Mouse (Mus musculus): Measurements from ENCODE around the gene Setd1b. TPM values are rescaled to one million over a fixed set of nuclear protein-coding genes. Genes with fewer than 3 reads are reported as not detected.

Gene Setd1b
- total and polyA plus RNA-seq, 2 experiments from 2014 or later, result 5.9 to 8.8 TPM

DNA sequence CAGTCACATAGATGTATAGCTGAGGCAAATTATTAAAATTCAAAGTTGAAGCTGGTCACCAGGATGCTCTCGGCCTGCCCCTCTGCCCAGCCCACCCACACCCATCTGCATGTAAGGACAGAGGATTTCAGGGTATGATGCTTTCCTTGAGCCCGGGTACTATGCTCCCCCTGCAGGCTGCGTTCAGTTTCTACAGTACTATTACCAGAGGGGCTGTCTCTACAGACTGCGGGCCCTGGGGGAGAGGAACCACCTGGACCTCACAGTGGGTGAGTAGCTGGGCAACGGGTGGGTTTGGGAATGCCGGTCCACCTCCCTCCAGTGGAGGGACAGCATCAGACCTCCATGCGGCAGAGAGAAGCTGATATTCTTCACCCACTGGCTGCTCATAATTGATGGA is 27.1 kb upstream of the Setd1b start:
- peaks cover 28% of the 10 kb centered on the region for H3K36me3 ChIP-seq (ENCODE audit: insufficient read depth, low read length)
- TF ChIP-seq CTCF (IDR thresholded peaks at IDR 0.05), result peak; percentile 71
- no peak overlapping the region for H3K4me2 ChIP-seq (ENCODE audit: low read depth, low read length, poor library complexity, severe bottlenecking)
- 0 out of 2 replicates have a peak overlapping the region, but pooled peaks have one; percentile 3 for H3K9ac ChIP-seq (replicated peaks; ENCODE audit: low read length, poor library complexity, severe bottlenecking)
- whole genome bisulfite sequencing, result 29% methylated on average over 7 of the region's 7 CpGs
- peaks cover 1% of the 10 kb centered on the region; the same call in 1 of the 2 replicates for H3K4me1 ChIP-seq (ENCODE audit: insufficient read depth, low read length)
- H3K9me3 ChIP-seq (ENCODE audit: low read length), result no peaks in the 10 kb centered on the region
- no peak overlapping the region for H3K27ac ChIP-seq (ENCODE audit: low read depth, low read length)
- ATAC-seq (ENCODE audit: low FRiP score) (no peak), DNase-seq (ENCODE audit: low spot score) (peak; percentile 54)
- no peak overlapping the region for H3K4me3 ChIP-seq (ENCODE audit: low read depth, low read length)
- H3K27me3 ChIP-seq (ENCODE audit: insufficient read depth, low read length), result no peaks in the 10 kb centered on the region

- 75% methylated on average over 8 of the region's 8 CpGs for WGBS
- H3K4me2 ChIP-seq (ENCODE audit: low read depth, low read length, poor library complexity, severe bottlenecking), result no peak overlapping the region
- H3K27me3 ChIP-seq (ENCODE audit: insufficient read depth, low read length), result no peaks in the 10 kb centered on the region
- ATAC-seq (ENCODE audit: low FRiP score) (no peak), DNase-seq (ENCODE audit: low spot score) (no peak)
- H3K4me1 ChIP-seq (ENCODE audit: insufficient read depth, low read length), result no peaks in the 10 kb centered on the region
- H3K9ac ChIP-seq (replicated peaks; ENCODE audit: low read length, poor library complexity, severe bottlenecking), result no peak overlapping the region
- no peak overlapping the region for H3K27ac ChIP-seq (ENCODE audit: low read depth, low read length)
- TF ChIP-seq CTCF (IDR thresholded peaks at IDR 0.05), result no peak
- H3K36me3 ChIP-seq (ENCODE audit: insufficient read depth, low read length), result peaks cover 32% of the 10 kb centered on the region
- no peaks in the 10 kb centered on the region for H3K9me3 ChIP-seq (ENCODE audit: low read length)
- no peak overlapping the region for H3K4me3 ChIP-seq (ENCODE audit: low read depth, low read length)
Measured at GRCm38 (mm10) chr5:123116080-123116479, 25.9 kb upstream of the Setd1b start.

- no peak overlapping the region for H3K4me2 ChIP-seq (ENCODE audit: low read depth, low read length, poor library complexity, severe bottlenecking)
- WGBS, result 16% methylated on average over 10 of the region's 10 CpGs
- no peaks in the 10 kb centered on the region for H3K27me3 ChIP-seq (ENCODE audit: insufficient read depth, low read length)
- no peak overlapping the region for H3K4me3 ChIP-seq (ENCODE audit: low read depth, low read length)
- H3K4me1 ChIP-seq (ENCODE audit: insufficient read depth, low read length), result no peaks in the 10 kb centered on the region
- peak; percentile 71 for DNase-seq (ENCODE audit: low spot score)
- no peak overlapping the region for H3K27ac ChIP-seq (ENCODE audit: low read depth, low read length)
- H3K9me3 ChIP-seq (ENCODE audit: low read length), result no peaks in the 10 kb centered on the region
- ATAC-seq (ENCODE audit: low FRiP score), result no peak
- peaks cover 32% of the 10 kb centered on the region for H3K36me3 ChIP-seq (ENCODE audit: insufficient read depth, low read length)
- no peak overlapping the region for H3K9ac ChIP-seq (replicated peaks; ENCODE audit: low read length, poor library complexity, severe bottlenecking)
- peak; percentile 81 for TF ChIP-seq CTCF (IDR thresholded peaks at IDR 0.05)
Measured at GRCm38 (mm10) chr5:123117257-123117656, 24.7 kb upstream of the Setd1b start.

DNA sequence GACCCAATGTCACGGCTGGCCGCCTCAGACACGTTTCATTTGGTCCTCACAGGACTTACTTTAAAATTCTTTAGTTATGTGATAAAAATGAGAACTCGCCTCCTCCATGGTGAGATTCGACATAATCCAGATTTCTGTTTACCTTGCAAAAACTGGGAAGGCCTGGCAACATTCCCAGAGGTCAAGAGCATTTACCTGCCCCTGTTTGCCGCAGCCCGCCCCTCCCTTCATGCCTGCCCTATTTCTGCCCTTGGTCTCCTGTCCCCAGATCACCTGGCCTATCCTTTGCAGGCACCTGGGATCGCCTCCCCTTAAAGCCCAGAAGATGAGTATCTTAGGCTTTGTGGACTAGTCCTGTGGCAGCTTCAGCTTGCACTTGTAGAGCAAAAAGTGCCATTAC is 24.2 kb upstream of the Setd1b start:
- no peak for TF ChIP-seq CTCF (IDR thresholded peaks at IDR 0.05)
- DNase-seq (ENCODE audit: low spot score) (no peak), ATAC-seq (ENCODE audit: low FRiP score) (no peak)
- Histone ChIP-seq H3K9ac (replicated peaks; ENCODE audit: low read length, poor library complexity, severe bottlenecking) (no peak overlapping the region), H3K27me3 (ENCODE audit: insufficient read depth, low read length) (no peaks in the 10 kb centered on the region), H3K4me1 (ENCODE audit: insufficient read depth, low read length) (no peaks in the 10 kb centered on the region), H3K4me3 (ENCODE audit: low read depth, low read length) (no peak overlapping the region), H3K9me3 (ENCODE audit: low read length) (no peaks in the 10 kb centered on the region), H3K36me3 (ENCODE audit: insufficient read depth, low read length) (peaks cover 32% of the 10 kb centered on the region), H3K4me2 (ENCODE audit: low read depth, low read length, poor library complexity, severe bottlenecking) (no peak overlapping the region), H3K27ac (ENCODE audit: low read depth, low read length) (no peak overlapping the region)
- 81% methylated on average over 8 of the region's 8 CpGs for WGBS

DNA sequence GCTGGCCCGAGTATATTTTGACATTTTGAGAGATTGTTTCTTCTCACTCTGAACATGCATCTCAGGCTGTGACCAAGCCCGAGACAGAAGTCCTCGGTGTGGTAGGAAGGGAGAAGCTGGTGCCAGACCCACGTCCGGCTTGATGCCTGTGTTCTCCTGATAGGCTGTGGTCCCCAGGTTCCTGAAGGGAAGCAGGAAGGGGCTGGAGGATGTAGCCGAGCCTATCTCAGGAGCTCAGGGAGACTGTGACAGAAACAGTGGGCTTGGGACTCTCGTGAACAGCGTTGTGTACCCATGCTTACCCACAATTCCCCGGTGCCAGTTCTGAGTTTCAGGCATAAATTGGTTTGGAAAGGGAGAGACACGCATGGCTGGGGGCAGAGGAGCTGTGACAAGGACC is 23.2 kb upstream of the Setd1b start:
- Histone ChIP-seq H3K4me1 (ENCODE audit: insufficient read depth, low read length) (no peaks in the 10 kb centered on the region), H3K4me3 (ENCODE audit: low read depth, low read length) (no peak overlapping the region), H3K9me3 (ENCODE audit: low read length) (no peaks in the 10 kb centered on the region), H3K27ac (ENCODE audit: low read depth, low read length) (no peak overlapping the region), H3K9ac (replicated peaks; ENCODE audit: low read length, poor library complexity, severe bottlenecking) (no peak overlapping the region), H3K4me2 (ENCODE audit: low read depth, low read length, poor library complexity, severe bottlenecking) (no peak overlapping the region), H3K27me3 (ENCODE audit: insufficient read depth, low read length) (no peaks in the 10 kb centered on the region), H3K36me3 (ENCODE audit: insufficient read depth, low read length) (peaks cover 32% of the 10 kb centered on the region)
- no peak for ATAC-seq (ENCODE audit: low FRiP score)
- DNase-seq (ENCODE audit: low spot score), result no peak
- 86% methylated on average over 10 of the region's 10 CpGs for WGBS
- TF ChIP-seq CTCF (IDR thresholded peaks at IDR 0.05), result no peak

- DNase-seq (ENCODE audit: low spot score), result no peak
- peaks cover 28% of the 10 kb centered on the region for H3K36me3 ChIP-seq (ENCODE audit: insufficient read depth, low read length)
- ATAC-seq (ENCODE audit: low FRiP score), result no peak
- H3K9me3 ChIP-seq (ENCODE audit: low read length), result no peaks in the 10 kb centered on the region
- no peak overlapping the region for H3K9ac ChIP-seq (replicated peaks; ENCODE audit: low read length, poor library complexity, severe bottlenecking)
- no peak overlapping the region for H3K4me2 ChIP-seq (ENCODE audit: low read depth, low read length, poor library complexity, severe bottlenecking)
- H3K27ac ChIP-seq (ENCODE audit: low read depth, low read length), result no peak overlapping the region
- TF ChIP-seq CTCF (IDR thresholded peaks at IDR 0.05), result no peak
- no peaks in the 10 kb centered on the region for H3K4me1 ChIP-seq (ENCODE audit: insufficient read depth, low read length)
- no peaks in the 10 kb centered on the region for H3K27me3 ChIP-seq (ENCODE audit: insufficient read depth, low read length)
- 62% methylated on average over 7 of the region's 7 CpGs for WGBS
- H3K4me3 ChIP-seq (ENCODE audit: low read depth, low read length), result no peak overlapping the region
Measured at GRCm38 (mm10) chr5:123120624-123121215, 21.3 kb upstream of the Setd1b start.
